Mouse (Mus musculus) intestine, embryonic 15.5 days (tissue): ENCODE results near the gene Vapb. TPM values are rescaled to one million over a fixed set of nuclear protein-coding genes. Genes with fewer than 3 reads are reported as not detected.

Source experiments
- ATAC-seq: fragments of 200-750 bp; cut with Nextera tagmentation; 2 replicates; pipeline ENCODE4 v1.8.0; 2017; ENCODE audit warnings: moderate TSS enrichment, moderate library complexity
- H3K27ac ChIP-seq: fragments of 300-500 bp; sonication (generic); 2 replicates; pipeline ENCODE4 v1.5.1; 2015; ENCODE audit warnings: mild to moderate bottlenecking, inconsistent platforms
- H3K27me3 ChIP-seq: fragments of 300-500 bp; sonication (generic); replicated peaks from 2 replicates; pipeline ENCODE4 v1.6.1; 2015; ENCODE audit warnings: inconsistent platforms
- H3K36me3 ChIP-seq: fragments of 300-500 bp; sonication (generic); 2 replicates; pipeline ENCODE4 v1.6.1; 2015; ENCODE audit warnings: inconsistent platforms
- H3K4me1 ChIP-seq: fragments of 300-500 bp; sonication (generic); replicated peaks from 2 replicates; pipeline ENCODE4 v1.6.1; 2015; ENCODE audit warnings: inconsistent platforms
- H3K4me2 ChIP-seq: fragments of 300-500 bp; sonication (generic); replicated peaks from 2 replicates; pipeline ENCODE4 v1.6.1; 2015; ENCODE audit warnings: mild to moderate bottlenecking, inconsistent platforms
- H3K4me3 ChIP-seq: fragments of 300-500 bp; sonication (generic); replicated peaks from 2 replicates; pipeline ENCODE4 v1.5.1; 2015; ENCODE audit warnings: inconsistent platforms
- H3K9ac ChIP-seq: fragments of 300-500 bp; sonication (generic); 2 replicates; pipeline ENCODE4 v1.6.1; 2015; ENCODE audit warnings: inconsistent platforms
- H3K9me3 ChIP-seq: fragments of 300-500 bp; sonication (generic); 2 replicates; pipeline ENCODE4 v1.6.1; 2016; ENCODE audit warnings: inconsistent platforms
- WGBS: fragments of 180-500 bp; shearing (Covaris S2); methylation state at CpG from one replicate; pipeline ENCODE4 v1.1.7; 2015; 5-methylcytosine and 5-hydroxymethylcytosine counted together
- polyA plus RNA-seq: library from polyadenylated mRNA; unstranded; fragments of >200 nt; fragmentation: Nextera tagmentation; extraction: Ambion mirVana; gene quantifications from 2 replicates; pipeline ENCODE4 v1.2.1, GENCODE M21; 2015

Gene Vapb
- polyA plus RNA-seq, 1 experiment from 2014 or later = 13.3 TPM

- Histone ChIP-seq H3K27ac (no peak overlapping the region), H3K9me3 (no peaks in the 10 kb centered on the region), H3K4me2 (no peak overlapping the region), H3K36me3 (no peaks in the 10 kb centered on the region), H3K9ac (no peak overlapping the region), H3K4me1 (no peaks in the 10 kb centered on the region), H3K27me3 (no peaks in the 10 kb centered on the region), H3K4me3 (no peak overlapping the region)
- no peak for ATAC-seq
- WGBS = 85% methylated on average over 6 of the region's 6 CpGs
Measured at GRCm38 (mm10) chr2:173828134-173828533, 90.8 kb downstream of the Vapb start.

GRCm38 (mm10) chr2:173832828-173833492 lies 95.6 kb downstream of the Vapb start:
- Histone ChIP-seq H3K27ac (no peak overlapping the region), H3K4me1 (no peaks in the 10 kb centered on the region), H3K36me3 (no peaks in the 10 kb centered on the region), H3K4me2 (no peak overlapping the region), H3K9ac (no peak overlapping the region), H3K9me3 (no peaks in the 10 kb centered on the region), H3K27me3 (no peaks in the 10 kb centered on the region), H3K4me3 (no peak overlapping the region)
- ATAC-seq = no peak
- 78% methylated on average over 7 of the region's 7 CpGs for WGBS

Other genes starting within 250 kb of the Vapb start
- not detected in 2 replicates for gene 1700021F07Rik, start 214.9 kb upstream of the Vapb start, polyA plus RNA-seq
- gene Ankrd60, start 159.1 kb upstream of the Vapb start, polyA plus RNA-seq = not detected in 2 replicates
- 31.8 and 33.6 TPM in 2 replicates for gene Rab22a, start 77.8 kb upstream of the Vapb start, polyA plus RNA-seq
- gene 1700010B08Rik, start 18.1 kb upstream of the Vapb start, polyA plus RNA-seq = not detected in 2 replicates